Mouse (Mus musculus) heart, adult 18-20 months (tissue): ENCODE measurements around the gene 4930590J08Rik. TPM values are rescaled to one million over a fixed set of nuclear protein-coding genes. Genes with fewer than 3 reads are reported as not detected.

ENCODE experiments used
- DNase-seq, 2 experiments: peaks; one replicate each; pipeline ENCODE4 v3.0.0; 2021 to 2022; ENCODE audit warnings: mixed read lengths in 1 of 2
- total RNA-seq, 2 experiments: library from RNA; stranded (reverse); gene quantifications; 2 replicates each; pipeline ENCODE4 v1.2.3; 2021

4930590J08Rik gene
- total RNA-seq, 2 experiments from 2014 or later = 0.60 to 0.67 TPM

DNA sequence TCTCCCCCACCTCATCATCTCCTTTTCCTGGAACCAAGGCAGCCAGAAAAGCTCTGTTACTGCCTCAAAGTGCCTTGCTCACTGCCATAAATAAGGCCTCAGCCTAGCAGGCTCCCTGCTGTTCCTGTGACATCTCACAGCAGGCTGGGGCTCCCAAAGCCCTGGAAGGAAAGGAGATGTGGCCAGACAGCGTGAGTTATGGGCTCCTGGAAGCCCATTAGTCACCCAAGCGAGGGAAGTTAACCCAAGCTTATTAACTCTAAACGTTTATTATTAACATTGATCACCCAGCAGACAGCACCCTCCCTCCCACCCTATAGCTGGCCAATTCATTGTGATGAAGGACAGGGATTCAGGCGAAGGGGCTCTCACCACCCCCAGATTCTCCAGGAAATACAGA lies 60.8 kb downstream of the 4930590J08Rik start:
- no peak for DNase-seq

DNA sequence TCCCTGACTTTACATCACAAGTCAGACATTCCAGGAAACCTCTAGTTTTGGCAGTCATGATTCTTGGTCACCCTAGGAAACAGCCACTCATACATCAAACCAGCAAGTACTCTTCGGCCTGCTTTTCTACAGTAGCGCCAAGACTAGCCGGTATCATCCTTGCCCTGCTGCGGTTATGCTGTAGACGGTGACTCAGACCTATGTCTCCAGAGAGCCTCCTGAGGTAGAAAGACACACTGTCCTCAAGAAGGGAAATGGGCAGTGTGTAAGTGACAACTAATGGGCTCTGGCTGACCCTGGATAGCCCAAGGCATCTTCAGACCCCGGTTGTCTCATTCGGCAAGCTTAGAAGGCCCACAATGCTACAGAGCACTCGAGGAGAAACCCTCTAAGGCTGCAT lies 62.5 kb downstream of the 4930590J08Rik start:
- no peak for DNase-seq

GRCm38 (mm10) chr6:91966006-91966405 lies 63.4 kb downstream of the 4930590J08Rik start:
- no peak for DNase-seq

GRCm38 (mm10) chr6:91972201-91972646 lies 69.6 kb downstream of the 4930590J08Rik start:
- peak; percentile 73 to 94 for DNase-seq

DNA sequence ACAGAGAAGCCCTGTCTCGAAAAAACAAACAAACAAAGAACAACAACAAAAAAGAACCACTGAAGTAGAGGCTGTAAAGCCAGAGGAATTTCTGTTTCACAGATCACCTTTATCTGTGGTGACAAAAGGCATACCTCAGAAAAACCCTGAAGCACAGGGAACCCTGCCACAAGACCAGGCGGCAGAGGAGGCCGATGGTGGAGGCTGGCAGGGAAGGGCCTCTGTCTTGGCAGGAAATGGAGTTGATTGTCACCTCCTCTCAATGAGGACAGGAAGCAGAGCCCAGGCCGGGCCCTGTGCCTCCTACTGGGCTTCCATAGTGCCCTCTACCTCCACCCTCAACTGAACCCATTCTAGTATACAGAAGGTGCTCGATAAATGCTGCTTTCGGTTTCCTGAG lies 71.4 kb downstream of the 4930590J08Rik start:
- peak in 1 of 2 experiments; percentile 12 for DNase-seq

- DNase-seq = peak; percentile 55 to 71
Measured at GRCm38 (mm10) chr6:91978371-91979300, 76.0 kb downstream of the 4930590J08Rik start, which contains the start of gene Fgd5. Gene Fgd5 (plus strand): TSS chr6:91978878.

DNA sequence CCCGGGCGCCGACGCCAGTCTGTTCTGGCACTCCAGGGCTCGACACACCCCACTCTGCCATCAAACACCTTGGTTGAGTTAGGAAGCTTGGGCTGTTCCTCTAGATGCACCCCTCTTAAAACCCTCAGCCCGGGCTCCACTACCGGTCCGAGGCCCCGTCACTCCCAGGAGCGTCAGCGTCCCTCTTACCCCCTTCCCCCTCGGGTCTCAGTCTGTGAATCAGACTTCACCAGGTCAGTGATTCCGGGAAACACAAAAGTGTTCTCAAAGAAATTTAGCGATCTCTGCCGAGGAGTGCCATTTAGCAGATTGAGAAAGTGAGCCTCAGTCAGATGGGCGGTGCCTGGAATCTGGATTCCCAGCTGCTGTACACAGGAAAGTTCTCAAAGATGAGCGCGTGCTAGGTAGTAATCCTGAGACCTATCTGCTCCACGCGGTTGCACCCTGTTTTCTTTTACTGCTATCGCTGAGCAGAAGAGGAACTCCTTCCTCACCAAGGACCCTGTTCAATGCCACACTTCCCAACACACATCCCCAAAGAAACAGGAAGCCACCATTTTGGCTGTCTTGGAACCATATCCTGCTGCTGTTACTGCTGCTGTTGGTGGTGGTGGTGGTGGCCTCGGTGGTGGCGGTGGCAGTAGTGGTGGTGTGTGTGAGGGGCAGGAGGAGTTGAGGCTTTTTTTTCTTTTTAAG lies 76.8 kb downstream of the 4930590J08Rik start:
- DNase-seq = peak; percentile 26 to 55

- DNase-seq = no peak
Measured at GRCm38 (mm10) chr6:91980011-91980410, 77.4 kb downstream of the 4930590J08Rik start.

- DNase-seq = no peak
Measured at GRCm38 (mm10) chr6:91990101-91990500, 87.5 kb downstream of the 4930590J08Rik start.

GRCm38 (mm10) chr6:91992823-91993222 lies 90.2 kb downstream of the 4930590J08Rik start:
- DNase-seq = no peak

DNA sequence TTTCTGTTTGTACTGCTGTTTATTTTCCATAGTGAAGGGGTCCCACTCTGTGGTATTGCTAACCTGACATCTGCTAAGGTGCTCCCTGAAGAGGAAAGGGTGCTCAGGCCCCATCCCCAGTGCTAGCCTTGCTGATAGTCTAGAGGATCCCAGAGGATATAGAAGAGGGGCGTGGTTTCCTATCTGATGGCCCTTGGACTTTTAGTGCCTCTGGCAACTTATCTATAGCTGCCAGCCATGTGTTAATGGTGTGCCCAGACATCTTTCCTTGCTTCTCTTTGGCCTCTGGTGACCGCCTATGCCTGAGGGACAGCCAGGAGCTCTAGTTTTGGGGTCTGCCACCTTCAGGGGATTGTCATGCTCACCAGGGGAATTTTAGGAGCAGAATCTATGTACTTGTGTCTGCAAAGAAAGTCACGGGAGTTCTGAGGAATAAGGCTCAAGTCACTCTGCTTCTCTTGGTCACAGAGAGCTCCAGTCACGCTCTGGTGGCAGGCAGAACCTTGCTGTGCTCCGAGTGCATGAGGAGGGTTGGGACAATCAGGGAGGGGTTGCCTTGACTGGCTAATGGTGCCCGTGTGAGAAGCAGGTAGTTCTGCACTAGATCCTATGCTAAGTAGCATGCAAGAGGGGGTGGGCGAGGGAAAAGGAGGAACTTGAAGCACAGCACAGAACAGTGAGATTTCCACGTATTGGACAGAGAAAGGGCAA lies 91.3 kb downstream of the 4930590J08Rik start:
- no peak for DNase-seq

- DNase-seq = no peak
Measured at GRCm38 (mm10) chr6:91996072-91996471, 93.5 kb downstream of the 4930590J08Rik start.

Other genes starting within 250 kb of the 4930590J08Rik start
- 10 to 100 TPM; 53.1 to 54.8 TPM for gene Slc6a6, start 218.8 kb upstream of the 4930590J08Rik start, total RNA-seq
- gene Grip2, start 75.6 kb upstream of the 4930590J08Rik start, total RNA-seq = 1 to 10 TPM; 7.2 to 7.4 TPM
- gene Ccdc174, start 24.8 kb upstream of the 4930590J08Rik start, total RNA-seq = 10 to 100 TPM in 1 of 2 experiments, 1 to 10 TPM in 1; 9.8 to 13.1 TPM
- 10 to 100 TPM; 20.4 to 22.3 TPM for gene Fgd5, start 76.1 kb downstream of the 4930590J08Rik start, total RNA-seq
- gene Nr2c2, start 188.6 kb downstream of the 4930590J08Rik start, total RNA-seq = 10 to 100 TPM; 20.1 to 24.9 TPM